Comparison of ENCODE assay signal across 27 mouse cellular contexts in genomic region chr11:78462669-78463068, GRCm38 (mm10). TPM values are rescaled to one million over a fixed set of nuclear protein-coding genes. Genes with fewer than 3 reads are reported as not detected.
DNase-seq lines count a peak whose midpoint lies in the region; ATAC-seq and TF ChIP-seq lines count a peak whose summit lies in the region.
"Had no signal": no experiment of that assay in that cellular context is flagged by ENCODE, and none has a peak within 500 bp of the region (broad histone marks: within the 10 kb centered on the region; RNA-seq: fewer than 3 reads in every experiment).

No protein-coding gene starts in this region.

- no peak overlapping the region for H3K4me3 ChIP-seq in MEL (ENCODE audit: control insufficient read depth in 1 of 2, insufficient read depth in 1 of 2, low read depth in 2 of 2, low read length in 2 of 2)
- no peak overlapping the region for H3K4me3 ChIP-seq in intestine, embryonic 16.5 days (ENCODE audit: low read length)
- H3K4me3 ChIP-seq in small intestine, adult 2 months (ENCODE audit: low read depth, low read length) = no peak overlapping the region
- H3K4me3 ChIP-seq: embryonic facial prominence, embryonic 10.5 days; embryonic facial prominence, embryonic 12.5 days; forebrain, embryonic 13.5 days; forebrain, embryonic 15.5 days had no signal

- no peaks in the 10 kb centered on the region for H3K9me3 ChIP-seq in MEL (replicated peaks; ENCODE audit: insufficient read depth, low read length)
- H3K9me3 ChIP-seq in intestine, embryonic 16.5 days (ENCODE audit: control insufficient read depth, low read length) = peaks cover 5% of the 10 kb centered on the region; the same call in 1 of the 2 replicates
- H3K9me3 ChIP-seq: forebrain, embryonic 15.5 days; G1E had no signal

- TF ChIP-seq CTCF in MEL (IDR thresholded peaks at IDR 0.05 in 2 of 3, conservative IDR thresholded peaks at IDR 0.05 in 1 of 3; ENCODE audit: control insufficient read depth in 1 of 3, insufficient read depth in 1 of 3, low read depth in 2 of 3, low read length in 3 of 3, poor library complexity in 1 of 3, severe bottlenecking in 1 of 3) = peak in 2 of 3 experiments; percentile 16 to 28; a peak in 2 of 6 replicates
- no peak for TF ChIP-seq CTCF in small intestine, adult 2 months (IDR thresholded peaks at IDR 0.05; ENCODE audit: extremely low read depth, insufficient read length, insufficient replicate concordance, low read depth, low read length)

- no peak for TF ChIP-seq POLR2A in MEL (IDR thresholded peaks at IDR 0.05; ENCODE audit: control insufficient read depth in 1 of 2, insufficient read depth in 1 of 2, low read depth in 1 of 2, low read length in 2 of 2, poor library complexity in 1 of 2)
- TF ChIP-seq POLR2A in small intestine, adult 2 months (IDR thresholded peaks at IDR 0.05; ENCODE audit: low read depth, low read length) = no peak

- H3K4me2 ChIP-seq in intestine, embryonic 16.5 days (ENCODE audit: low read depth, low read length) = no peak overlapping the region
- H3K4me2 ChIP-seq: embryonic facial prominence, embryonic 12.5 days; forebrain, embryonic 13.5 days; forebrain, embryonic 15.5 days had no signal

- no peak for TF ChIP-seq RAD21 in MEL (IDR thresholded peaks at IDR 0.05; ENCODE audit: low read depth, low read length)

- 58% methylated on average over 5 of the region's 5 CpGs for WGBS in intestine, embryonic 16.5 days
- WGBS in small intestine, adult 2 months = 29% methylated on average over 5 of the region's 5 CpGs

- H3K79me2 ChIP-seq in MEL (ENCODE audit: control insufficient read depth, insufficient read depth, low read length, poor library complexity) = no peaks in the 10 kb centered on the region; the same call in 1 of the 2 replicates

- ATAC-seq in intestine, embryonic 16.5 days = peak; percentile 49; the same call in 1 of the 2 replicates
- ATAC-seq: CD4-positive, CD25-positive, alpha-beta regulatory T cell, adult 4 months; forebrain, embryonic 13.5 days; forebrain, embryonic 15.5 days; forebrain, postnatal 0 days had no signal

- H3K27me3 ChIP-seq in MEL (ENCODE audit: control insufficient read depth in 1 of 2, insufficient read depth in 2 of 2, low read length in 2 of 2) = peaks cover 0 to 2% of the 10 kb centered on the region in 2 experiments; a peak in 2 of 4 replicates
- H3K27me3 ChIP-seq in intestine, embryonic 16.5 days (replicated peaks; ENCODE audit: control insufficient read depth, insufficient read depth, low read length) = no peaks in the 10 kb centered on the region
- H3K27me3 ChIP-seq in small intestine, adult 2 months (ENCODE audit: control insufficient read depth, insufficient read depth, low read length) = no peaks in the 10 kb centered on the region
- H3K27me3 ChIP-seq: embryonic facial prominence, embryonic 12.5 days; forebrain, embryonic 13.5 days; forebrain, embryonic 15.5 days had no signal

- H3K9ac ChIP-seq in MEL (ENCODE audit: control insufficient read depth, low read depth, low read length, poor library complexity, severe bottlenecking) = no peak overlapping the region
- H3K9ac ChIP-seq in intestine, embryonic 16.5 days (ENCODE audit: low read depth, low read length) = no peak overlapping the region
- H3K9ac ChIP-seq: embryonic facial prominence, embryonic 12.5 days; forebrain, embryonic 13.5 days; forebrain, embryonic 15.5 days; forebrain, postnatal 0 days had no signal

- TF ChIP-seq EP300 in MEL (IDR thresholded peaks at IDR 0.05; ENCODE audit: low read depth in 1 of 2, low read length in 2 of 2) = no peak

- no peak for DNase-seq in MEL (ENCODE audit: low read depth, low spot score)
- no peak for DNase-seq in gastrocnemius, adult 8-10 months (ENCODE audit: low spot score in 2 of 2)
- DNase-seq in embryo, embryonic 10 days (ENCODE audit: low spot score) = no peak
- DNase-seq: adrenal gland, adult 2 months; adrenal gland, postnatal 10 days; adrenal gland, postnatal 25 days; cerebellum, adult 11 months; cerebellum, adult 18-20 months; cerebellum, adult 8-10 months; cerebellum, adult 9-11 months; cerebellum, postnatal 14 days; cerebellum, postnatal 36 days; forebrain, postnatal 0 days had no signal

- H3K27ac ChIP-seq in MEL (ENCODE audit: control insufficient read depth, low read depth, low read length) = no peak overlapping the region
- no peak overlapping the region for H3K27ac ChIP-seq in intestine, embryonic 16.5 days (ENCODE audit: low read length)
- H3K27ac ChIP-seq in small intestine, adult 2 months (ENCODE audit: insufficient read depth, low read depth, low read length) = peak overlapping the region; percentile 78
- H3K27ac ChIP-seq: embryonic facial prominence, embryonic 10.5 days; embryonic facial prominence, embryonic 12.5 days; forebrain, embryonic 13.5 days; forebrain, embryonic 15.5 days had no signal

- peaks cover 0 to 27% of the 10 kb centered on the region in 2 experiments; a peak in 2 of 4 replicates for H3K36me3 ChIP-seq in MEL (ENCODE audit: control insufficient read depth in 1 of 2, insufficient read depth in 2 of 2, low read length in 2 of 2)
- no peaks in the 10 kb centered on the region for H3K36me3 ChIP-seq in intestine, embryonic 16.5 days (ENCODE audit: control insufficient read depth, insufficient read depth, low read length)
- H3K36me3 ChIP-seq in small intestine, adult 2 months (ENCODE audit: control insufficient read depth, insufficient read depth, low read length) = no peaks in the 10 kb centered on the region
- H3K36me3 ChIP-seq: embryonic facial prominence, embryonic 10.5 days; embryonic facial prominence, embryonic 12.5 days; forebrain, embryonic 15.5 days; G1E had no signal

- H3K4me1 ChIP-seq in MEL (ENCODE audit: control insufficient read depth in 1 of 2, insufficient read depth in 2 of 2, low read length in 2 of 2) = peaks cover 16 to 37% of the 10 kb centered on the region in 2 experiments
- peaks cover 22% of the 10 kb centered on the region for H3K4me1 ChIP-seq in intestine, embryonic 16.5 days (ENCODE audit: control insufficient read depth, insufficient read depth, low read length)
- H3K4me1 ChIP-seq in small intestine, adult 2 months (ENCODE audit: control insufficient read depth, insufficient read depth, insufficient read length, low read length) = peaks cover 27% of the 10 kb centered on the region

TF ChIP-seq in MEL, 35 proteins besides CTCF, POLR2A, EP300 and RAD21:
- TF ChIP-seq USF2 (IDR thresholded peaks at IDR 0.05; ENCODE audit: borderline replicate concordance in 1 of 2, insufficient read depth in 1 of 2, low read depth in 1 of 2, low read length in 2 of 2) (0 out of 4 replicates have a peak, but pooled peaks of 1 of the 2 experiments have one; percentile 10), MXI1 (IDR thresholded peaks at IDR 0.05; ENCODE audit: low read depth, low read length) (peak; percentile 77), MYC (IDR thresholded peaks at IDR 0.05; ENCODE audit: low read depth, low read length) (no peak)
TF ChIP-seq in MEL: peak in this region for 2.

RNA-seq across cellular contexts. Expression of gene Slc46a1, which starts 2.8 kb away (rescaled TPM):
- total RNA-seq in MEL (2012; rRNA removed) = 7.5 and 11.6 TPM in 2 replicates
- polyA plus RNA-seq in MEL (2012; ENCODE audit: insufficient read depth in 1 of 2, insufficient read length in 2 of 2, low read depth in 1 of 2, low replicate concordance in 2 of 2, missing spikeins in 1 of 2) = 1 to 10 TPM in 1 of 2 experiments, not detected in 1; 8.3 TPM
- polyA plus RNA-seq in intestine, embryonic 16.5 days (2015; fragmentation: Nextera tagmentation; extraction: Ambion mirVana) = 11.0 and 12.8 TPM in 2 replicates
- 117 and 341 TPM in 2 replicates for polyA plus RNA-seq in small intestine, adult 2 months (2012; rRNA removed)
- total RNA-seq in gastrocnemius, adult 8-10 months (2022) = under 1 TPM; 0.47 to 0.56 (median 0.50) TPM
- polyA plus RNA-seq: G1E had no signal

RNA-seq across cellular contexts. Expression of gene Sarm1, which starts 34.9 kb away (rescaled TPM):
- total RNA-seq in MEL (2012; rRNA removed) = 0.73 and 1.1 TPM in 2 replicates
- polyA plus RNA-seq in MEL (2012; ENCODE audit: insufficient read depth in 1 of 2, insufficient read length in 2 of 2, low read depth in 1 of 2, low replicate concordance in 2 of 2, missing spikeins in 1 of 2) = 1 to 10 TPM in 1 of 2 experiments, not detected in 1; 4.3 TPM
- polyA plus RNA-seq in intestine, embryonic 16.5 days (2015; fragmentation: Nextera tagmentation; extraction: Ambion mirVana) = 1.6 and 2.1 TPM in 2 replicates
- 0.43 and 0.60 TPM in 2 replicates for polyA plus RNA-seq in small intestine, adult 2 months (2012; rRNA removed)
- under 1 TPM; 0.40 to 0.77 (median 0.49) TPM for total RNA-seq in gastrocnemius, adult 8-10 months (2022)
- total RNA-seq: common myeloid progenitor, adult 5-6 weeks had no signal
- polyA plus RNA-seq: G1E had no signal

RNA-seq across cellular contexts. Expression of gene Vtn, which starts 36.2 kb away (rescaled TPM):
- not detected in 2 replicates for total RNA-seq in MEL (2012; rRNA removed)
- under 1 TPM in 1 of 2 experiments, not detected in 1; 0.18 TPM for polyA plus RNA-seq in MEL (2012; ENCODE audit: insufficient read depth in 1 of 2, insufficient read length in 2 of 2, low read depth in 1 of 2, low replicate concordance in 2 of 2, missing spikeins in 1 of 2)
- 18.1 and 29.3 TPM in 2 replicates for polyA plus RNA-seq in intestine, embryonic 16.5 days (2015; fragmentation: Nextera tagmentation; extraction: Ambion mirVana)
- 3.2 and 21.1 TPM in 2 replicates for polyA plus RNA-seq in small intestine, adult 2 months (2012; rRNA removed)
- 10 to 100 TPM in 1 of 4 experiments, 1 to 10 TPM in 3; 5.7 to 11.1 (median 6.7) TPM for total RNA-seq in gastrocnemius, adult 8-10 months (2022)
- total RNA-seq: CH12.LX; common myeloid progenitor, adult 5-6 weeks; G1E had no signal
- polyA plus RNA-seq: CD4-positive, CD25-positive, alpha-beta regulatory T cell, adult 4 months; G1E had no signal

RNA-seq across cellular contexts. Expression of gene Sebox, which starts 40.6 kb away (rescaled TPM):
- 0.15 TPM in 1 of 2 replicates, not detected in the other for total RNA-seq in MEL (2012; rRNA removed)
- polyA plus RNA-seq in MEL (2012; ENCODE audit: insufficient read depth in 1 of 2, insufficient read length in 2 of 2, low read depth in 1 of 2, low replicate concordance in 2 of 2, missing spikeins in 1 of 2) = under 1 TPM in 1 of 2 experiments, not detected in 1; 0.06 TPM
- polyA plus RNA-seq in intestine, embryonic 16.5 days (2015; fragmentation: Nextera tagmentation; extraction: Ambion mirVana) = not detected in 2 replicates
- polyA plus RNA-seq in small intestine, adult 2 months (2012; rRNA removed) = not detected in 2 replicates
- total RNA-seq in gastrocnemius, adult 8-10 months (2022) = not detected
- total RNA-seq: adrenal gland, adult 2 months; adrenal gland, postnatal 10 days; adrenal gland, postnatal 25 days; adrenal gland, postnatal 4 days; CH12.LX; common myeloid progenitor, adult 5-6 weeks; G1E had no signal
- polyA plus RNA-seq: adrenal gland, adult 2 months; CD4-positive, CD25-positive, alpha-beta regulatory T cell, adult 4 months; embryonic facial prominence, embryonic 10.5 days; embryonic facial prominence, embryonic 12.5 days; forebrain, embryonic 11.5 days; forebrain, embryonic 15.5 days; forebrain, postnatal 0 days; G1E had no signal

RNA-seq across cellular contexts. Expression of gene Slc13a2, which starts 40.7 kb away (rescaled TPM):
- not detected in 2 replicates for total RNA-seq in MEL (2012; rRNA removed)
- not detected for polyA plus RNA-seq in MEL (2012; ENCODE audit: insufficient read depth in 1 of 2, insufficient read length in 2 of 2, low read depth in 1 of 2, low replicate concordance in 2 of 2, missing spikeins in 1 of 2)
- 4.6 and 6.7 TPM in 2 replicates for polyA plus RNA-seq in intestine, embryonic 16.5 days (2015; fragmentation: Nextera tagmentation; extraction: Ambion mirVana)
- polyA plus RNA-seq in small intestine, adult 2 months (2012; rRNA removed) = 24.9 and 374 TPM in 2 replicates
- not detected for total RNA-seq in gastrocnemius, adult 8-10 months (2022)
- total RNA-seq: adrenal gland, adult 2 months; adrenal gland, postnatal 10 days; adrenal gland, postnatal 25 days; CH12.LX; common myeloid progenitor, adult 5-6 weeks; forebrain, postnatal 0 days; G1E had no signal
- polyA plus RNA-seq: brain, embryonic 14.5 days; CD4-positive, CD25-positive, alpha-beta regulatory T cell, adult 4 months; embryonic facial prominence, embryonic 10.5 days; embryonic facial prominence, embryonic 12.5 days; embryonic facial prominence, embryonic 14.5 days; forebrain, embryonic 11.5 days; forebrain, embryonic 13.5 days; forebrain, embryonic 15.5 days; forebrain, postnatal 0 days; G1E had no signal
